Mouse (Mus musculus): Measurements from ENCODE around the gene Nt5c. TPM values are rescaled to one million over a fixed set of nuclear protein-coding genes. Genes with fewer than 3 reads are reported as not detected.

The Nt5c gene
- polyA plus RNA-seq, 1 experiment: 132 TPM

GRCm38 (mm10) chr11:115446906-115447305 is 44.8 kb downstream of the Nt5c start:
- peak overlapping the region; percentile 25 for H3K4me3 ChIP-seq (ENCODE audit: low read depth, low read length)
- no peaks in the 10 kb centered on the region for H3K27me3 ChIP-seq (ENCODE audit: control insufficient read depth, insufficient read depth, low read length)
- TF ChIP-seq CTCF (IDR thresholded peaks at IDR 0.05; ENCODE audit: extremely low read depth, insufficient read length, insufficient replicate concordance, low read depth, low read length): no peak
- no peak for TF ChIP-seq POLR2A (IDR thresholded peaks at IDR 0.05; ENCODE audit: low read depth, low read length)
- H3K27ac ChIP-seq (ENCODE audit: insufficient read depth, low read depth, low read length): peak overlapping the region; percentile 92
- no peaks in the 10 kb centered on the region for H3K36me3 ChIP-seq (ENCODE audit: control insufficient read depth, insufficient read depth, low read length)
- H3K4me1 ChIP-seq (ENCODE audit: control insufficient read depth, insufficient read depth, insufficient read length, low read length): peaks cover 53% of the 10 kb centered on the region
- 17% methylated on average over 3 of the region's 3 CpGs for WGBS

- peaks cover 7% of the 10 kb centered on the region for H3K4me1 ChIP-seq (ENCODE audit: control insufficient read depth, insufficient read depth, insufficient read length, low read length)
- H3K27ac ChIP-seq (ENCODE audit: insufficient read depth, low read depth, low read length): no peak overlapping the region
- no peak for TF ChIP-seq CTCF (IDR thresholded peaks at IDR 0.05; ENCODE audit: extremely low read depth, insufficient read length, insufficient replicate concordance, low read depth, low read length)
- TF ChIP-seq POLR2A (IDR thresholded peaks at IDR 0.05; ENCODE audit: low read depth, low read length): no peak
- H3K27me3 ChIP-seq (ENCODE audit: control insufficient read depth, insufficient read depth, low read length): no peaks in the 10 kb centered on the region
- H3K36me3 ChIP-seq (ENCODE audit: control insufficient read depth, insufficient read depth, low read length): no peaks in the 10 kb centered on the region
- H3K4me3 ChIP-seq (ENCODE audit: low read depth, low read length): no peak overlapping the region
- WGBS: 79% methylated on average over 15 of the region's 15 CpGs
Observed at GRCm38 (mm10) chr11:115441417-115441816, 50.2 kb downstream of the Nt5c start.

Other genes with a start within 250 kb of the Nt5c start
- gene Grin2c, start 224.6 kb downstream of the Nt5c start, polyA plus RNA-seq (2012; rRNA removed): 0.10 and 0.33 TPM in 2 replicates
- gene Fdxr, start 214.8 kb downstream of the Nt5c start, polyA plus RNA-seq (2012; rRNA removed): 7.8 and 12.2 TPM in 2 replicates
- gene Fads6, start 194.2 kb downstream of the Nt5c start, polyA plus RNA-seq (2012; rRNA removed): 0.71 and 1.4 TPM in 2 replicates
- gene Otop2, start 184.7 kb downstream of the Nt5c start, polyA plus RNA-seq (2012; rRNA removed): 0.08 and 1.3 TPM in 2 replicates
- gene Ush1g, start 169.8 kb downstream of the Nt5c start, polyA plus RNA-seq (2012; rRNA removed): 0.05 and 0.08 TPM in 2 replicates
- 0.61 and 93.4 TPM in 2 replicates for gene Otop3, start 157.1 kb downstream of the Nt5c start, polyA plus RNA-seq (2012; rRNA removed)
- gene Hid1, start 124.1 kb downstream of the Nt5c start, polyA plus RNA-seq (2012; rRNA removed): 30.2 and 37.6 TPM in 2 replicates
- 3.8 and 4.2 TPM in 2 replicates for gene Cdr2l, start 109.9 kb downstream of the Nt5c start, polyA plus RNA-seq (2012; rRNA removed)
- 42.0 and 45.8 TPM in 2 replicates for gene Mrpl58, start 88.1 kb downstream of the Nt5c start, polyA plus RNA-seq (2012; rRNA removed)
- 50.8 and 61.5 TPM in 2 replicates for gene Atp5h, start 71.9 kb downstream of the Nt5c start, polyA plus RNA-seq (2012; rRNA removed)
- gene Kctd2, start 71.7 kb downstream of the Nt5c start, polyA plus RNA-seq (2012; rRNA removed): 13.4 and 27.3 TPM in 2 replicates
- gene Trim80, start 51.3 kb downstream of the Nt5c start, polyA plus RNA-seq (2012; rRNA removed): 1.5 and 4.7 TPM in 2 replicates
- gene Slc16a5, start 29.4 kb downstream of the Nt5c start, polyA plus RNA-seq (2012; rRNA removed): 98.7 and 220 TPM in 2 replicates
- 13.2 and 16.3 TPM in 2 replicates for gene Armc7, start 16.2 kb downstream of the Nt5c start, polyA plus RNA-seq (2012; rRNA removed)
- gene Jpt1, start 22.5 kb upstream of the Nt5c start, polyA plus RNA-seq (2012; rRNA removed): 210 and 430 TPM in 2 replicates
- 3.6 and 7.0 TPM in 2 replicates for gene Sumo2, start 44.4 kb upstream of the Nt5c start, polyA plus RNA-seq (2012; rRNA removed)
- 12.6 and 16.8 TPM in 2 replicates for gene Nup85, start 72.6 kb upstream of the Nt5c start, polyA plus RNA-seq (2012; rRNA removed)
- gene Mrps7, start 112.1 kb upstream of the Nt5c start, polyA plus RNA-seq (2012; rRNA removed): 11.8 and 13.3 TPM in 2 replicates
- gene Gga3, start 112.2 kb upstream of the Nt5c start, polyA plus RNA-seq (2012; rRNA removed): 12.6 and 14.7 TPM in 2 replicates
- gene Mif4gd, start 121.1 kb upstream of the Nt5c start, polyA plus RNA-seq (2012; rRNA removed): 49.4 and 108 TPM in 2 replicates
- gene Slc25a19, start 136.4 kb upstream of the Nt5c start, polyA plus RNA-seq (2012; rRNA removed): 11.3 and 19.6 TPM in 2 replicates
- 13.0 and 34.8 TPM in 2 replicates for gene Grb2, start 216.7 kb upstream of the Nt5c start, polyA plus RNA-seq (2012; rRNA removed)